Mouse (Mus musculus) brain, embryonic 18.5 days (tissue): ENCODE measurements at regions not wholly inside any gene's neighbourhood (a gene's known extent, or its start where the extent isn't known, plus 50 kb on each side); places are given as distances from the start of the nearest gene placed in this dataset.

Experiments used
- DNase-seq: peaks from one replicate; pipeline ENCODE4 v3.0.0-alpha.2; 2012; ENCODE audit warnings: low read depth, low spot score

DNA sequence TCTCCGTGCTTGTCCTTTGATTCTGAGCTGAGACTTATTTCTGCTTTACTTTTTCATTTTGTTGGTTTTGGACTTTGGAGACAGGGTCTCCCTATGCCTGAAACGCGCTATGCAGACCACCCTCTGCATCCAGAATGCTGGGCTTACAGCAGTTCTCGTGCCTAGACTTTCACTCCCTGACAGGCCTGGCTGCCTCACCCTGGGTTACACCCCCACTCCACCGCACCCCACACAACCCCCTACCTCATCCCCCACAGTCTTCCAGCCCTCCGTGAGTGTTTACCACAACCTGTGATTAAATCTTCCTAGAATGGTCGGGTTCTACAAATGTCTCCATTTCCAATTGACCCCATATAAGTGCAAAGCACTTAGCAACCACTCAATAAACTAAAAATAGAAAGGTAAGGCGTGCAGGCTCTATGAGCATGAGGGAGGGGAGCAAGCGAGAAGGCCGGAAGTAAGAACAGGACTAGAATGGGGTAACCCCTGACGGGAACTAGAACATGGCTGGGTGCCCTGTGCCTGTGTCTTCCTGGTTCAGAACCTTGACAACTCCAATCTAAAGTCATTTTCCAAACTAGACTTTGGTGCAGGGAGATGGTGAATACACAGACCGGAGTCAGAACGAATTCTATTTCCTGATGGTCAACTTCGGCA lies 131.2 kb upstream of the Lef1 start:
- DNase-seq, result no peak

DNA sequence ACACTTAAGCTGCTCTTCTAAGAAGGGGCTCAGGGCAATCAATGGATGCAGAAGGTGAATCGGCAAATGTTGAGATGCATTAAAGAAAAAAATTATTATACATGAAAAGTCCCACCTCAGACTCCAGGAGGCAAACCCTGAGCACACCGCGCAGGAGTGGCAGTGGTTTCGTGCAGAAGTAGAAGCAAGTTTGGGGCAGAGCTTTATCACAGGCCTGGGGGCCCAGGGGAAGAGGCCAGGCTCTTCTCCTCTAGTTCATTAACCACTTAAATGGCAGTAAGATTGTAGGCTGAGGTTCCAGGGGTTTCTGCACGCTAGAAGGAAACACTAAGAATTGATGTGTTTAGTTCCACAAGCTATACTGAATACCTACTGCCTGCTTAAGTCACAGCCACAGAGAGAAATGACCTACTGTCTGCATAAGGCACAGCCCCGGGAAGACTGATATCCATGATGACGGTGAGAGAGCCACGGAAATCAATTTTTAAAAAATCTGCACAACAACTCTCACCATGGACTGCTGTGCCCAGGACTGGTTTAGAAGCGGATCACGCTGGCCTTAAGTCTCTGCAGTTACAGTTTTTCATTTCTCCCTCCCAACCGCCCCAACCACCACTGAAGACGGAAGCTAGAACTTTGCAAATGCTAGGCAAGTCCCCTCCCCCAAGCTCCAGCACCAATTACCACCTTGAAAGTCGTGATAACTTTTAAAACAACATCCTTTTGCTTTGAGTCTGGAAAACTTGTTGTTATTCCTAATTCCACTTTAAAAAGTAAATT lies 132.2 kb upstream of the Lef1 start:
- DNase-seq, result no peak

DNA sequence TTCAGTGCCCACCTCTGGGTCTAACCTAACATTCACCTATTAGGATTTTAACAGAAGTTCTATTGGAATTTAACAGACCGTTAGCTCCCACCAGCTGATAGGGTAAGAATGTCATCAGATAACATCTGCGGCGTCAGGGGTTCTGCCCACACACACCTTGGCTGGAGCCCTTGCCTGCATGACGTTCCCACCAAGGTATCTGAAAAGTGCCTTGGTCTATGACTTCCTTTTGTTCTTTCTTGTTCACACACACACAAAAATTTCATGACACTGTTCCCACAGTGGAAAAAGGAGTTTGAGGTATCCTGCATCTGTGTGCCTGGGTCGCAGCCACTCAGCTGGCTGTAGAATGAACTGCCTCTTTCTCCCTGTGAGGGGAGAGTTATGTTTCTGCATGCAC lies 134.1 kb upstream of the Lef1 start:
- DNase-seq, result no peak

DNA sequence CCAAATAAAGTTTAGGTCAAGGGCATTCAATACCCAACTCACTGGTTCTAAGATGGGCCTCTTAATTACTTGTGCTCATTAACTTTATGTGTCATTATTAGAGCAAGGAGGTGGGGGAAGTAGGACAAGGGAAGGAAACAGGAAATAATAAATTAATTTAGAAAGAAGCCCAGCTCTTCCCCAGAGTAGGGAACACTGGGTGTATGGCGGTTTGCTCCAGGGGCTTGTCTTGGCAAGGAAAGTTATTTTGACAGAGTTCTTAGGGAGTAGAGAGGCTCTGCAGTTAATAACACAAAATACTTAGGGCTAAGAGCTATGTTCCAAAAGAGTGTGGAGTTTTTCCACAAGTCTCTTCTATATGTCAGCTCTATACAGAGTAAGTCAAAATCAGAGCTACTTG lies 135.0 kb upstream of the Lef1 start:
- no peak for DNase-seq

DNA sequence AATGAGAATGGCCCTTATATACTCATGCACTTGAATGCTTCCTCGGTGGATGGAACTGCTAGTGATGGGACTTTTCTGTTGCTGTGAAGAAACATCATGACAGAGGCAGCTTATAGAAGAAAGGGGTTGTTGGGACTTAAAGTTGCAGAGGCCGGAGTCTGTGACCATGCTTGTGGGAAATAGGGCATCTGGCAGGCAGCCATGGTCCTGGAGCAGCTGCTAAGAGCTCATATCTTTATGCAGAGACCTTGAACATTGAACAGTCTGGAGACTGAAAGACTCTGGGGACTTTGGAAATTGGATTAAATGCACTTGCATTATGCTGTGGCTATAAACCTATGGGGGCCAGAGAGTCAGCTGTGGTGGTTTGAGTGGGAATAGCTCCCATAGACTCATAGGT lies 138.1 kb upstream of the Lef1 start:
- DNase-seq, result no peak

DNA sequence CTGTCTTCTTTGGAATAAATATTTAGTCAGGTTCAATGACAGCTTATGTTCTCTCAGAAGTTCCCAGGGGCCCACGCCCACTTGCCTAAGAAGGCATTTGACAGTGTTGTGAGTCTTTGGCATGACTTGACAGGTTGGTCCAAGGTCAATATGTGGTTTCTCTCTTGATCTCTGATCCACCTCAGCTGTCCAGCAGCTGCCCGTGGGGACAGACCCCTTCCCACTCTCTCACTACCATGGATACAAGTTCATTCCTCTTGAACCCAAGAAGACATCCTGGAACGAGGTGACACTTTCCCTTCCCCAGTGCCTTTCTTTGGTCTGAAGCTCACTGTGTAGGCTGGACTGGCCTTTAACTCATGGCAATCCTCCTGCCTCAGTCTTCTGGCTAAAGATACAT lies 145.0 kb upstream of the Lef1 start:
- no peak for DNase-seq

DNA sequence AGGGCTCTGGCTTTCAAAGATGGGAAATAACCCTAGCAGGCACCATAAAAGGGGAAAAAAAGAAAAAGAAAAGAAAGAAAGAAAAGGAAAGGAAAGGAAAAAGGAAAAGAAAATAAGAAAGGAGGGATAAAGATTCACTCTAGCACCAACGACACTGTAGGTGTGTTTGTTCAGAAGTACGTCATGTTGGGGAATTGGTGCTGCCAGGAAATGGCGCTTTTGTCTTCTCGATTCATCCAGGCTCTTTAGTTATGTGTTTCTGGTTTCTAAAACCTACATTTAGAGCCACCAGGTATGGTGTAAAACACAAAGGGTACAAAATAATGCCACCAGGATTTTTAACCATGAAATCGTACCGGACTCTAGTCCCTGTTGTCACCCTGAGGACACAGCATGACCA lies 146.2 kb upstream of the Lef1 start:
- DNase-seq, result no peak

DNA sequence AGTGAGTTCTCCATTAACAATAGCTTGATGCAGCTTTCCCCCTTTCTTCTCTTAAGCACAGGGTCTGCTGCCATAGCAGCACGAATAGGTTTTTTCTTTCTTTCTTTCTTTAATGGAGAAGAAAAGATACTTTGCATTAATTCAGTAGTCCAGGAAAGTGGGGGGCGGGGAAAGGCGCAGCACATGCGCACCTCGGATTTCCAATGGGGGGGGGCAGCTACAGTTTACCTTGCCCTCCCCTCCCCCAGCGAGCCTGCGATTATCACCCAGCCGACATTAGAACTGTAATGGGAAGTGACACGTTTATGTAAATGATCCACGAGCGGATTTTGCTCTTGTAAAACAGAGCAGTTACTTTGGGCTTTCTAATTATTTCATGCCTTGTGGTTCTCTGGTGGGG lies 146.6 kb upstream of the Lef1 start:
- peak; percentile 52 for DNase-seq

DNA sequence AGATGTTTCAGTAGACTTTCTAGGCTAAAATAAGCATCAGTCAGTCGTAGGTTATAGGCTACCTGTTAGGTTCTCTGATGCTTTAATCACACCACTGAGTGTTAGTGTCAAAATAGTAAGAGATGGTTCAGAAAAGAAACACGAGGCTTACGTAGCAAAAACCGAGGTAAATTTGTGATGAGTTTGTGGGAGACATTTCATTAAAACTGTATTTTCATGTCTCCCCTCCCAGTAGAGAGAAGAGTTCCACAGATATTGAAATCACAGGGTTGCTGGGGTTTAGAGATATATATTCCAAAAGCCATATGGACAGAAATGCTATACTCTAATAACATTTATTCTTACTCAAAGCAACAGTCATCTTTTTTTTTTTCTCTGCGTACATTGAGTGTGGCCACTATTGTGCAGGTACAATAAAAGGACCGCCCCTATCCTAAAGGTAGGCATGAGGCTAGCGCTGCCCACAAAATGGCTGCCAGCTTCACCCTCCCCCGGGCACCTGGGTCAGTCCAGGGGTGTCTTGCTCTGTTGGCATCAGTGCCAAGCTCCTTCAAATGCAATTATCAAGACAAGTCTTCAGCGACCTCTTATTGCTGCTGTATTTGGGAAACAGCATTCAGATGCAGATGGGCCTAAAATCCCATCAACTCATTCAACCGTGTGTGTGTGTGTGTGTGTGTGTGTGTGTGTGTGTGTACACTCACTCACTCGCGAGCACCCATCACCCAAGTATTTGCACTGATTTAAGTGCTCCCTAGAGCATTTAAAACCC lies 147.4 kb upstream of the Lef1 start:
- DNase-seq, result peak; percentile 30

DNA sequence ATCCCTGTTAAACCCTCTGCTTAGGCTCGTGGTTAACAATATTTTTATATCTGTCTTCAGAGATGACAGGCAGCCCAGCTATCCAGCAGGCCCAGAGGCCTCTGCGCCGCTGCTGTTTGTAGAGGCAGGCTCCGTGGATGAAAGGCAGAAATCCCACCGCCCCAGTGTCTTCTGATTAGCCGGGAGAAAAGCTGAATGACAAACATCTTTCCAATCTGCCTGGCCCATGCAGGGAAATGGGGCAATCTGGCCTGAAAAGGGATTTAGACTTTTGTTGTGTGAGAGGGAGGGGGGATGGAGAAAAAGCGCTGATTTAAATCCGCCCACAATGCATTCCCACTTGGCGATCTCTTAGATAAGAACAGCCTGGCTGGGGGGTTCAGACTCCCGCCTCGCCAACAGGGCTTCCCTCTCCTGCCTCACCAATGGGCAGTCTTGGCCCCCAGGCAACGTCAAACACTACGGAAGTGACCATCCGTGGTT lies 148.1 kb upstream of the Lef1 start:
- peak; percentile 20 for DNase-seq

DNA sequence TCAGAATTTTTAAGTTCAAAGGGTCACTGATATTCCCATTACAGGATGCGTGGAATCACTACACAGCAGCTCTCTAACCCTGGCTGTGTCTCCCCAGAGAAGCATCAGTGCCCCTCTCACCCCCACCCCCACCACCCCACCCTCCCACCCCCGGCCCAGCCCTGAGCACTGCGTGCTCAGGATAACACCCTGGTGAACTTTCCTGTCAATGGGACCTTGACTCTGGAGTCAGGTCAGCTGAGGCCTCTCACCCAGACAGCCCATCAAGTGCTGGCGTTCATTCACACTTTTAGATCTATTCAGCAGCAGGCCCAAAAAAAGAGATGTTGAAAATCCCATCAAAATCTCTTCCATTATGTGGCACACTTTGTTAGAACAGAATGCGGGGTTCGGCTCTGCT lies 148.6 kb upstream of the Lef1 start:
- no peak for DNase-seq

DNA sequence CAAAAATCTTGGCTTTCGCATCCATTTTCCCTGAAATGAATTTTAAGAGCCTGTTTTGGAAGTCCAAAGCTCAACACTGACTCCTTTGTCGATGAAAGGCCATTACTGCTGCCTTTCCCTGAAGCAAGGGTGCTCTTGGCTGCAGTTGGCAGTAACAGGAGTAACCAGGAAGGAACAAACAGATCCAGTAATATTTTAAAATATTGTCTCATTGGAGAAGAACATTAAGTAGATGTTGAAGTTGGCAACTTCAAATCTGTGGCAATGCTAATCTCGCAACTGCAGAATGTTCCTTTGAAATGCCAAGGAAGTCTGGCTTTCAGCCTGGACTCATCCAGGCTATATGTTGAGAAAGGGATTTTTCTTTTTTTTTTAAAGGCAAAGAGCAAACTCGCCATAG lies 154.3 kb upstream of the Lef1 start:
- peak; percentile 26 for DNase-seq

DNA sequence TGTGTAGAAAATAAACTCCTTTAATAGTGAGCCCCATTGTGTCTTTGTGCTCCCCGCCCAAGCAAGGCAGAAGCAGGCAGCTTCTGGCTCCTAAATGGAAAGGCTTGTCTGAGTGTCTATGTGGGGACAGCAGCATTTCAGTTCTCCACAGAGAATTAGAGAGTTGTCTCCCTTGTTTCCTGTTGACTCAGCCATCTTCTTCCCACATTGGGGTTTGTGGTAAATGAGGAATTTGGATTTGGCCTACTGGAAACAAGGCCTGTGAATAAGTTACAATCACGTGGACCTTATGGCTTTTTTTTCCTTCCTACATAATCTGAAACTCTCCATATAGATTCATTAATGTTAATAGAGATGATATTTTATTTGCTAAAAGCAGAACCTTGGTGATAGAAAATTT lies 158.9 kb upstream of the Lef1 start:
- no peak for DNase-seq

DNA sequence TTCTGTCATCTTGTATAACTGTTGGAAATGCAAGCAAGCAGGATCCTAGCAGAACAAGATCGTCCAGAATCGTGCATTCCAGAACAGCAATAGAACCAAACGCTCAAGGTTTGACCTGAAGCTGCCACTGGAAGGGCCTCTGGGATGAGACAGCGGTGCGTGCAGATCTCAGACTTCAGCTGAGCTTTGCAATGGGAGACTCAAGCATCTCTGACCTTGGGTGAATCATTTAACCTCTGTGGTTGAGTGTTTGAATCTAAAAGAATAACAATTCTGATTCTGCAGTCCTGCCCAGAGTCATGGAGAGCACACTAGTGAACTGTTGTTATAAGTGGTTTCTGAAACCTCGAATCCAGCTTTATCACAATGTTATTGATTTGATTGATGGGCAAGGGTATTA lies 159.4 kb upstream of the Lef1 start:
- no peak for DNase-seq

DNA sequence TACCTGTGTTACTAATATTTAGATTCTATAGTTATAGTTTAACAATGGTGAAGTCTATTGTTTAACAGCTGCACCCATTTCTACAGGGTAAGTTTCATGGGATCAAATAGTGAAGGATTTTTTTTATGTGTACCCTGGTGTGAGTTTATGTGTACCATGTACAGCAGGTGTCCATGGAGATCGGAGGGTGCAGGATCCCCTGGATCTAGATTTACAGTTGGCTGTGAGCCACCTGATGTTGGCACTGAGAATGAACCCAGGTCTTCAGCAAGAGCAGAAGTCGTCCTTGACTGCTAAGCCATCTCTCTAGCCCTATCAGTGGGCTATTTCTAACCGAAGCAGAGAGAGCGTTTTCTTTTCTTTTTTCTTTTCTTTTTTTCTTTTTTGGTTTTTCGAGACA lies 162.4 kb upstream of the Lef1 start:
- no peak for DNase-seq

DNA sequence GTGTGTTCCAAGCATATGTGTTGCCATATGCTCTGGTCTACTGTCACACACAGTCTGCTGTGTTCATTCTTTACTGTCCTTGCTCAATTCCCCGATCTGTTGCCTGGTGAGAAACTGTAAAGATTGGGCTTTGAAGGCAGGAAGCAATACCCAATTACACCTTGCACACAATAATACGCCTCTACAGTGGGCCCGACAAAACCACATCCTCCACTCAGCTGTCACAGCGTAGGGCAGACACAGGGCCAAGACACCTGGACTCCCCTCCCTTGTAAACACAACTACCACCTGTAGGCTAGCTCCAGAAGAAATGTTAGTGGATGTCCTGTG lies 163.0 kb upstream of the Lef1 start:
- no peak for DNase-seq

DNA sequence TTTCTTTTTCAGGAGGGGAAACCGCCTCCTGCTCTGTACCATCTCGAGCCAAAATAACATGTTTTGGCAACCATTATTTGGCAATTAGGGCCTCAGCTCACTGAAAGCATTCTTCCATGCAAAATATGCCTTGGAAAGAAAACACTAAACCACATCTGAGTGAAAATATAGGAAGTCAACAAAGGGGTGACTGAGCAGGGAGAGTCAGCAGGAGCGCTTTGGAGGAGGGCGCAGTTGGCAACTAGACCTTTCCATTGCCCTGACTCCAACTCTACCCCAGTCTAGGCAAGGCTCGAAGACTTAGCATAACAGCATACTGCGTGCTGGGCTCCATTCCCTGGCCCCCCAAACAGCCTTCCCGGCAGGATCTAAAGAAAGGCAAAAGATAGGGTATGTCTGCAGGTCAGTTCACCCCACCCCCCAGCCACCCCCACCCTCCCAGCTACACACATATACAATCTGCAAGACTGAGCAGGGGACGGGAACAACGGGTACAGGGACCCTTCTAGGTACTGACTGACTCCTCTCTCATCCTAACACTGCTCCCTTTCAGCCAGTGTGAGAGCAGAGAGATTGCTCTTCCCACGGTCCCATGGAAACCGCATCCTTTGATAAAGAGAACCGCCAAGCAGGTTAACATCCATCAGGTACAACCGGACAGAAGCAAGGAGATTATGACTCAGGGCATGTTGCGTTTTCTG lies 163.5 kb upstream of the Lef1 start:
- DNase-seq, result peak; percentile 8

DNA sequence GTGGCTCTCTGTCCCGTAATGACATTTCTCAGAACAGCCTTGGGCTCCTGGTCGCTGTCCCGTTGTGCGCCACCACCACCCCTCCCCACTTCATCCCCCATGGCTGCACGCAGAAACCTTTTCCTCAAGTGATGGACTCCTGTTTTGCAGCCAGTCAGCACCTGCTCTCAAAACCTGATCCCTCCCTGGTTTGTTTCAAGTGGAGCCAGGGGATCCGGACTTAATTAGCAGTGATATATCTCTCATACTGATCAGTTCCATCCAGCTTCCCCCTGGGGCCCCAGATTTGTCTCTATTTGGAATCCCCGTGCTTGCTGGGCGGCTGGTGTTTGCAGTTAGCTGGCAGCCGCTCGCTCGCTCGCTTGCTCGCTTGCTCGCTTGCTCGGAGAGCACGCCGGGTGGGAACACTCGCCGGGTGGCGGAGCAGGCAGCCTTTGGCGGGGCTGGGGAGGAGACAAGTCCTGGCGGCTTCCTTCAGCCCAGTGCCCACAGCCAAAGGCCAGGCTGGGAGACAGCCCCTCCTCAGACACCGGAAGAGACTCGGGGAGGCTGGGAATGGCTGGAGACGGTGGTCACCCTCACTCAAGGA lies 164.3 kb upstream of the Lef1 start:
- peak; percentile 37 for DNase-seq

DNA sequence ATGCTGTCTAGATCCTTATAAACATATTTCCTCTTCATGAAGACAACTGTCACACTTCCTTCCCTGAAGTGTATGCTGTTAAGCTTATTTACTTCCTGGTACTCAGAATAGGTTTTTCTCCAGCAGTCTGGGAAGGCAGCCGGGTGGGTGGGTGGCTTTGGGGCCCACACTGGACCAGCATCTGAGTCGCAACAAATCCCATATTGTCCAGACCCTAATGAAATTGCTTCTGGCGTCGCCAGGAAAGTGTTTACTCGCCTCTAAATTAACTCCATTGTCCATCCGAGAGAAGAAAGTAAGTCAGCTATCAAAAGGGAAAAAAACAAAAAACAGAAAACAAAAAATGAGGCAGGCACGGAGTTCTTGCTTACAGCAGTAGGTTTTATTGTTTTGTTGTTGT lies 164.9 kb upstream of the Lef1 start:
- DNase-seq, result peak; percentile 14

DNA sequence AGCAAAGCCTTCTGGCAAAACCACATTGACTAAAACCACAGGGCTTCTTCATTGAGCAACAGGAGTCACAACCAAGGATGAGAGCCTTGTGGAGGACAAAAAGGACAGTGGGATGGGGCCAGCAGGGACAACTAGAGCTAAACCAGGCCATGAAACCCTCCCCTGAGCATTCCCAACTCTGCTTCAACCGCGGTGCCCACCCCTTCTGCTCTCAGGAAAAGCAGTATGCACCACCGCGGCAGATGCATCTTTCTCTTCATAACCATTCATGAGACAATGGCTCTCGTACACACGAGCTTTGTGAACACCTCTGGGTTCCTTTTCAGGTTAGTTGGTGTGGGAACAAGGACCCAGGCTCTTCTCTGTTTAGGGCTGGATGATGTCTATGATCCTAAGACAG lies 166.0 kb upstream of the Lef1 start:
- DNase-seq, result no peak

DNA sequence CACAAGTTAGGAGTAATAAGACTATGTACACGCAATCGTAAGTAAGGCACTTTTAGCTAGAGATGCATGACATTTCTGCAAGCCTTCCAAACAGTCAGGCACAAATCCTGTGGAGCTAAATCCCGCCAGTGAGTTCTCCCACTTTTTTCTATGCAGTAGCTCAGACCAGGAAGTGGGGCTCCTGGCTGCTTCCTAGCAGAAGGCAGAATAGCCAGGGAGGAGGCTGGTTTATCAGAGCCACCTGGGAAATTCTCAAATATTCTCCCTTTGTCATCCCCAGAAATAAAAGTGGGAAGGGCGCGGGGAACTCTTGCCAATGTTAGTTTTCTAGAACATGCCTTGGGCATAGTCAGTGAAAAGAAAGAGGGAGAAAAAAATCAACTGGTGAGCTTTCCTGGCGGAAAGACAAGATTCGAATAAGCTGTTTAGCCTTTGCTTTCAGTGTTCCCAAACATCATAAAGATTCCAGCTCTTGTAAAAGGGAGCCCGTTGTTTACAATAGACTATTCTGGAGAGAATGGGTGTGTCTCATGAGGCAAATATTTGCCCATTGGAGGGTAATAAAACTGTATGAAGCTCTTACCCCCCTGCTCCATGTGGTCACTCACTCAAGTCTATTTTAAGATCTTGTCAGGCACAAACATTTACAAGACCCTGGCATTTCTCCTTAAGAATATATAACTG lies 167.2 kb upstream of the Lef1 start:
- no peak for DNase-seq
